Mouse (Mus musculus) liver, embryonic 14.5 days (tissue): Measurements from ENCODE around the gene Gm29776. TPM values are rescaled to one million over a fixed set of nuclear protein-coding genes. Genes with fewer than 3 reads are reported as not detected.

Experiments used
- ATAC-seq: fragments of 200-750 bp; cut with Nextera tagmentation; 2 replicates; pipeline ENCODE4 v1.8.0; 2017; ENCODE audit warnings: moderate number of reproducible peaks, mild to moderate bottlenecking, moderate library complexity; ENCODE audit not compliant: insufficient read depth
- DNase-seq, 3 experiments: peaks; one replicate each; pipeline ENCODE4 v3.0.0-alpha.2; 2012 to 2013; ENCODE audit warnings: low read depth in 3 of 3, low spot score in 3 of 3
- H3K27ac ChIP-seq: fragments of 300-500 bp; sonication (generic); 2 replicates; pipeline ENCODE4 v1.5.1; 2014; ENCODE audit warnings: moderate library complexity, mild to moderate bottlenecking, control low read depth, inconsistent platforms
- H3K27me3 ChIP-seq: fragments of 300-500 bp; sonication (generic); 2 replicates; pipeline ENCODE4 v1.6.1; 2014; ENCODE audit warnings: mild to moderate bottlenecking, low read length, moderate library complexity; ENCODE audit not compliant: control insufficient read depth, insufficient read depth
- H3K36me3 ChIP-seq: fragments of 300-500 bp; sonication (generic); replicated peaks from 2 replicates; pipeline ENCODE4 v1.6.1; 2014; ENCODE audit warnings: low read depth; ENCODE audit not compliant: control insufficient read depth, insufficient read depth
- H3K4me1 ChIP-seq, 2 experiments: fragments of 200-500 bp in 1 of 2; fragments of 300-500 bp in 1 of 2; sonication (generic) in 1 of 2; replicated peaks; 2 replicates each; pipeline ENCODE4 v1.6.1; 2012 to 2014; ENCODE audit warnings: antibody characterized with exemption in 1 of 2, inconsistent platforms in 1 of 2, low read length in 1 of 2; ENCODE audit not compliant: control insufficient read depth in 2 of 2, insufficient read depth in 2 of 2
- H3K4me2 ChIP-seq: fragments of 300-500 bp; sonication (generic); 2 replicates; pipeline ENCODE4 v1.6.1; 2014; ENCODE audit warnings: low read depth, mild to moderate bottlenecking, control low read depth, moderate library complexity
- H3K4me3 ChIP-seq, 2 experiments: fragments of 200-500 bp in 1 of 2; fragments of 300-500 bp in 1 of 2; sonication (generic) in 1 of 2; 2 replicates each; pipeline ENCODE4 v1.5.1; 2012 to 2014; ENCODE audit warnings: low read depth in 2 of 2, low read length in 2 of 2, mild to moderate bottlenecking in 2 of 2, control low read depth in 1 of 2, inconsistent platforms in 1 of 2, moderate library complexity in 1 of 2; ENCODE audit not compliant: insufficient read depth in 1 of 2
- H3K9ac ChIP-seq: fragments of 300-500 bp; sonication (generic); replicated peaks from 2 replicates; pipeline ENCODE4 v1.6.1; 2014; ENCODE audit warnings: mild to moderate bottlenecking, control low read depth, moderate library complexity
- H3K9me3 ChIP-seq: fragments of 300-500 bp; sonication (generic); 2 replicates; pipeline ENCODE4 v1.6.1; 2016; ENCODE audit warnings: low read length, mixed read lengths; ENCODE audit not compliant: control insufficient read depth
- CTCF ChIP-seq: IDR thresholded peaks from 2 replicates; pipeline ENCODE4 v1.5.1; 2016; ENCODE audit warnings: antibody characterized with exemption, low read depth, control low read depth
- EP300 ChIP-seq: IDR thresholded peaks from 2 replicates; pipeline ENCODE4 v1.6.1; 2016; ENCODE audit warnings: antibody characterized with exemption, low read depth
- WGBS: fragments of 180-500 bp; shearing (Covaris S2); extraction: QIAGEN DNeasy Blood & Tissue Kit; methylation state at CpG from one replicate; pipeline ENCODE4 v1.1.7; 2014; ENCODE audit not compliant: insufficient replicate concordance; 5-methylcytosine and 5-hydroxymethylcytosine counted together
- polyA plus RNA-seq, 2 experiments: library from polyadenylated mRNA; depleted of rRNA in 1 of 2; stranded (reverse) in 1 of 2; unstranded in 1 of 2; fragments of >200 nt; fragmentation: Nextera tagmentation in 1 of 2; extraction: Ambion mirVana in 1 of 2; gene quantifications; 2 replicates each; pipeline versions ENCODE4 v1.2.1 to v1.2.3; 2012 to 2014

Gene Gm29776
- 0.01 and 0.03 TPM in 2 replicates for polyA plus RNA-seq (2012; rRNA removed)
- polyA plus RNA-seq (2014; fragmentation: Nextera tagmentation; extraction: Ambion mirVana) = 0.06 TPM in 1 of 2 replicates, not detected in the other

DNA sequence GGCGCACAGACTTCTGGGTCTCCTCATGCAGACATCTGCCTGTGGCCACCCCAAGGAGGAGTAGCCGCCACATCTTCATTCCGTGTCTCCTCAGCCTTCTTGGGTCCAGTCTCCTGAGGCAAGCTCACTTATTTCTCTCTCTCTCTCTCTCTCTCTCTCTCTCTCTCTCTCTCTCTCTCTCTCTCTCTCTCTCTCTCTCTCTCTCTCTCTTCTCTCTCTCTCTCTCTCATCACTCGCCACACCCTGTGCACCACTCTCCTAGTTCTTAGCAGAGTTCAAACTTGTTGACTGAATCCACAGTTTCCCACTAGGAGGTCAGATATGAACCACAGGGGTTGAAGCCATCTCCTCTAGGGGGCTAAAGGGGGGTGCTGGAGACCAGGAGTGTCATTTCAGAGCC, at the start of gene Gm29776:
Gene Gm29776, minus strand, starts transcription at position 101 of the 400 bp plus-strand sequence.
- H3K4me3 ChIP-seq = no peak within 1 kb of the TSS
- 0 out of 4 replicates have a peak, but pooled peaks cover 0 to 3% of the 10 kb centered on the region in 2 experiments for H3K4me1 ChIP-seq
- ATAC-seq (no peak), DNase-seq (no peak)
- H3K9ac ChIP-seq = no peak within 1 kb of the TSS
- 69% methylated on average over 4 of the region's 4 CpGs for WGBS
- H3K9me3 ChIP-seq = no peaks in the 10 kb centered on the region
- H3K27ac ChIP-seq = no peak within 1 kb of the TSS
- H3K27me3 ChIP-seq = peaks cover 14% of the 10 kb centered on the region
- H3K4me2 ChIP-seq = no peak within 1 kb of the TSS
- TF ChIP-seq EP300 = no peak
- no peak for TF ChIP-seq CTCF
- no peaks in the 10 kb centered on the region for H3K36me3 ChIP-seq

DNA sequence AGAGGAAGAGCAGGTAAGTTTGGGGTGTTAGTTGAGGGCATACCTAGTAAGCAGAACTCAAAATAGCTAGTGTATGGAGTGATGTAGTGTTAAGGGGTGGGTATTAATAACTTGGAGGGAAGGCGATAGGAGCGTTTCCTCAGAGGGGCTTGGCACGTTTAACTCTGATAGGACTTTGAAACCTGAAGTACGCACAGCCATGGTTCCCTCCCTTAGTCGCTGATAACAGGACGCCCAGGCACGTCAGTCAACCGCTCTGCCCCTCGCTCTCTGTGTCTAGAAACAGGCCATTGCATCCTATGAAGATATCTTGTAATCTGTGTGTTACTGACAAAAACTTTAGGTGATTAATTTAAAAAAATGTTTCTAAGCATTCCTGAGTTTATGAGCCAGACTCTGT, 47.4 kb upstream of the Gm29776 start:
- Histone ChIP-seq H3K9me3 (no peaks in the 10 kb centered on the region), H3K4me2 (no peak overlapping the region), H3K27me3 (no peaks in the 10 kb centered on the region), H3K9ac (no peak overlapping the region), H3K4me1 (peaks cover 0 to 5% of the 10 kb centered on the region in 2 experiments; a peak in 1 of 4 replicates), H3K4me3 (no peak overlapping the region), H3K36me3 (no peaks in the 10 kb centered on the region), H3K27ac (no peak overlapping the region)
- DNase-seq = peak in 1 of 3 experiments; percentile 13
- TF ChIP-seq CTCF = no peak
- no peak for TF ChIP-seq EP300
- WGBS = 20% methylated on average over 9 of the region's 9 CpGs
- no peak for ATAC-seq

DNA sequence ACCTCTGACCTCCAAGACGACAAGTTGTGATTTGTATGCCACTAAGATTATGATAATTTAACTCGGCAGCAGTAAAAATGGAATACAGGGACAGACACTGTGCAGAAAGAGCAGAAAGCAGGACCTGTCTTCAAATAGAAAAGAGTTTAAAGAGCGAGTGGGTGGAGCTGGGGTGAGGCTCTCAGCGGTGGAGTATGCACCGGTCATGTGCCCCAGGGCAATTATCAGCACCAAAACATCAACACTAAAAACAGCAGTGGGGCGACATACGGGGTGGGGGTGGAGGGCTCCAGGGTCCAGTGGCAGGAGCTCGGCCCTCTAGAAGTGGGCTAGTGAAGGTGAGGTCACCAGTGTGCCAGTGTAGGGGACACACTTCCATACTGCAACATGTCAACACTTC, 45.8 kb upstream of the Gm29776 start:
- Histone ChIP-seq H3K27ac (no peak overlapping the region), H3K27me3 (no peaks in the 10 kb centered on the region), H3K4me1 (peaks cover 0 to 5% of the 10 kb centered on the region in 2 experiments; a peak in 1 of 4 replicates), H3K4me3 (no peak overlapping the region), H3K9ac (no peak overlapping the region), H3K36me3 (no peaks in the 10 kb centered on the region), H3K4me2 (no peak overlapping the region), H3K9me3 (no peaks in the 10 kb centered on the region)
- no peak for TF ChIP-seq EP300
- no peak for TF ChIP-seq CTCF
- DNase-seq = no peak
- 34% methylated on average over 8 of the region's 8 CpGs for WGBS
- ATAC-seq = no peak

DNA sequence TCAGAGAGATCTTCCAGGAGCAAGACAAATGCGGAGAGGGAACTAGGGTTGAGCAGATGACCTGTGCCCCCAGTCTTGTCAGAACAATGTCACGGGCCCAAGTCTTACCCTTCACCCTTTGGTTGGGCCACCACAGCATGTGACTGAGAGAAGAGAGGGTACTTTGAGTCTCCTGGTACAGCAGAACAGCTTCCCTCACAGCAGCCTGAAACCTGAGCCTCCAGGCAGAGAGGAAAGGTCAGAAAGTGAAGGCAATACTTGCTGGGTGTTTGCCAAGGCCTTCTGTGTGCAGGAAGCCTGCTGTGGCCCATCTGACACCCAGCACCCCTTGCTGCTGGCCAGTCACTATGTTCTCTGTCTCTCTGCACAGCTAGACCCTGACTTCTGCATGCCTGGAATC, 43.7 kb upstream of the Gm29776 start:
- no peak for DNase-seq
- no peaks in the 10 kb centered on the region for H3K36me3 ChIP-seq

DNA sequence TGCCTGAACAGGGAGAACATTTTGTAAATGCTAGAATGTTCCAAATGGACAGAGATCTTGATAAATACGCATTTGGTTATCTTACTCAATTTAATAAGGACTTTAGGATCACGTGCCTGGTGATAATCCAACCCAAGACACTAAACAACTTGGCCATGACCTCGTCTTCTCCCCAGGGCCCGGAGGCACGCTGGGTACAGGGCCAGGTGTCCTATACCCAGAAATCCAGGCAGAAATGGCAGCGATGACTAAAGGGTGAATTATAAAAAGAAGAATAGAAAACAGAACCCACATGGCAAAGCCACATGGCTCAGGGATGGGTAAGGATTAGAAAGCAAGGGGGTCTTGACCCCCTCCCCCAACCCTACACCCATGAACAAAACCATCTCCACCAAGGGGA, 43.1 kb upstream of the Gm29776 start:
- H3K27me3 ChIP-seq = no peaks in the 10 kb centered on the region
- no peak overlapping the region for H3K4me3 ChIP-seq
- H3K9ac ChIP-seq = no peak overlapping the region
- no peak for ATAC-seq
- no peak for DNase-seq
- H3K4me1 ChIP-seq = peaks cover 0 to 5% of the 10 kb centered on the region in 2 experiments; a peak in 1 of 4 replicates
- no peaks in the 10 kb centered on the region for H3K9me3 ChIP-seq
- WGBS = 71% methylated on average over 6 of the region's 6 CpGs
- no peak overlapping the region for H3K27ac ChIP-seq
- no peaks in the 10 kb centered on the region for H3K36me3 ChIP-seq
- no peak overlapping the region for H3K4me2 ChIP-seq
- no peak for TF ChIP-seq CTCF
- TF ChIP-seq EP300 = no peak

More for the DNA sequence above, 43.7 kb upstream of the Gm29776 start:
- 45% methylated on average over 2 of the region's 2 CpGs for WGBS
- ATAC-seq = no peak
- no peak for TF ChIP-seq EP300
- no peak for TF ChIP-seq CTCF
- H3K4me2 ChIP-seq = no peak overlapping the region
- no peak overlapping the region for H3K9ac ChIP-seq
- no peaks in the 10 kb centered on the region for H3K9me3 ChIP-seq
- H3K27ac ChIP-seq = no peak overlapping the region
- H3K4me3 ChIP-seq = no peak overlapping the region
- H3K4me1 ChIP-seq = peaks cover 0 to 5% of the 10 kb centered on the region in 2 experiments; a peak in 1 of 4 replicates
- H3K27me3 ChIP-seq = no peaks in the 10 kb centered on the region
